Mouse (Mus musculus) cerebellum, adult 2 months (tissue): ENCODE data around the gene Apoc2.

Experiments
- CTCF ChIP-seq: fragments of 200-500 bp; IDR thresholded peaks from 2 replicates; pipeline ENCODE4 v1.5.1; 2011; ENCODE audit warnings: low read depth, mild to moderate bottlenecking, control low read depth, low read length, moderate library complexity, borderline replicate concordance; ENCODE audit not compliant: insufficient read depth
- POLR2A ChIP-seq: fragments of 200-500 bp; IDR thresholded peaks from 2 replicates; pipeline ENCODE4 v1.6.1; 2011; ENCODE audit warnings: low read length, control low read depth, borderline replicate concordance; ENCODE audit not compliant: insufficient read depth

DNA sequence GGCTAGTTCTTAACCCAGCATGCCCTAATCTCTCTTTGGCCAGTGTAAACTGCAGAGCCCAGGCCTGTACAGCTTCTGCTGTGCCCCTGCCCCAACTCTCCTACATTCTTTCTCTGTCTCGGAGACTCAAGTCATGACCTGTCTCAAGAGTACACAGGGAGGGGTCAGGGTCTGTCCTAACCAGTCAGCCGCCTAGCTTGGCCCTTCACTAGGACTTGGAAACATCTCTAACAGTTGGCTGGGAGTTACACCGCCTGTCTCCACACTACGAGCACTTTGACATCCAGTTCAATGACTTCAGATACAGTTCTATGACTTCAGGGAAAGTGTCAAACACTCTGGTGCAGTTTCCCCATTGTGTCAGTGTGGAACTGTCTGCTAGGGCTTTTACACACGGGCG, 13.7 kb upstream of the Apoc2 start:
- TF ChIP-seq CTCF = no peak
- no peak for TF ChIP-seq POLR2A
